ENCODE assay signal across 11 mouse cellular contexts in the genomic region with DNA sequence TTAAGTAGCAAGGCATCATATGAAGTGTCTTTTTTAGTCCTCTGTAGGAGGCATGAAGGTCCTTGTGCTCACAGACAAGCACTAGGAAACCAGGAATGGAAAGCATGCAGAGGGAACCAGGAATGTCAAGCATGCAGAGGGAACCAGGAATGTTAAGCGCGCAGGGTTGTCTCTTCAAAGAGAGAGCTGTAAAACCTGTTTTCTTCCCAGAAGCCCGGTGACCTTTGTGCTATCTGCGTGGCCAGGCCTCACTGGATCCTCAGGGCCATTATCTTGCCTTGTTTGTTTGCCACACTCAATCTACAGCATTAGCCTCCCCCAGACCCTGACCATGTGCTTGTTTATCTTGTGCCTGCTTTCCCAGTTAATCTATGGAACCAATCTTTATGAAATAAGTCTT. TPM values are rescaled to one million over a fixed set of nuclear protein-coding genes. Genes with fewer than 3 reads are reported as not detected.
DNase-seq lines count a peak whose midpoint lies in the region; ATAC-seq and TF ChIP-seq lines count a peak whose summit lies in the region.
"Had no signal": no experiment of that assay in that cellular context is flagged by ENCODE, and none has a peak within 500 bp of the region (broad histone marks: within the 10 kb centered on the region; RNA-seq: fewer than 3 reads in every experiment).

No protein-coding gene starts in this region.

- H3K9ac ChIP-seq in heart, embryonic 13.5 days, result no peak overlapping the region
- H3K9ac ChIP-seq in heart, adult 2 months (ENCODE audit: low read depth, low read length), result no peak overlapping the region
- no peak overlapping the region; the same call in 1 of the 2 replicates for H3K9ac ChIP-seq in ES-E14 (ENCODE audit: insufficient read depth, low read depth, low read length, poor library complexity, severe bottlenecking)
- no peak overlapping the region for H3K9ac ChIP-seq in intestine, embryonic 15.5 days
- H3K9ac ChIP-seq in liver, embryonic 16.5 days (ENCODE audit: low read depth, low read length), result no peak overlapping the region
- H3K9ac ChIP-seq in forebrain, embryonic 11.5 days (ENCODE audit: low read length), result no peak overlapping the region

- no peaks in the 10 kb centered on the region for H3K9me3 ChIP-seq in heart, embryonic 13.5 days
- no peaks in the 10 kb centered on the region for H3K9me3 ChIP-seq in ES-E14 (ENCODE audit: control insufficient read depth, insufficient read depth, low read depth, low read length)
- no peaks in the 10 kb centered on the region for H3K9me3 ChIP-seq in intestine, embryonic 15.5 days
- no peaks in the 10 kb centered on the region for H3K9me3 ChIP-seq in liver, embryonic 16.5 days (replicated peaks; ENCODE audit: control insufficient read depth, low read length)
- H3K9me3 ChIP-seq in forebrain, embryonic 11.5 days (ENCODE audit: control insufficient read depth, low read length), result no peaks in the 10 kb centered on the region
- H3K9me3 ChIP-seq: midbrain, embryonic 10.5 days had no signal

- no peak for TF ChIP-seq CTCF in heart, adult 2 months (IDR thresholded peaks at IDR 0.05)

- H3K36me3 ChIP-seq in heart, embryonic 13.5 days, result no peaks in the 10 kb centered on the region
- H3K36me3 ChIP-seq in heart, adult 2 months (ENCODE audit: control insufficient read depth, insufficient read depth, low read length), result no peaks in the 10 kb centered on the region
- no peaks in the 10 kb centered on the region for H3K36me3 ChIP-seq in ES-E14 (ENCODE audit: control insufficient read depth, insufficient read depth, low read length, poor library complexity, severe bottlenecking)
- no peaks in the 10 kb centered on the region for H3K36me3 ChIP-seq in intestine, embryonic 15.5 days
- no peaks in the 10 kb centered on the region for H3K36me3 ChIP-seq in liver, embryonic 16.5 days (ENCODE audit: control insufficient read depth, insufficient read depth)
- no peaks in the 10 kb centered on the region for H3K36me3 ChIP-seq in forebrain, embryonic 11.5 days (ENCODE audit: control insufficient read depth, insufficient read depth, low read length)
- H3K36me3 ChIP-seq: midbrain, embryonic 10.5 days had no signal

- TF ChIP-seq POLR2A in heart, adult 2 months (IDR thresholded peaks at IDR 0.05; ENCODE audit: insufficient read depth, low read depth, low read length), result no peak

- TF ChIP-seq EP300 in heart, adult 2 months (IDR thresholded peaks at IDR 0.05; ENCODE audit: insufficient read depth, low read depth, low read length), result no peak

- no peaks in the 10 kb centered on the region for H3K27me3 ChIP-seq in heart, embryonic 13.5 days (replicated peaks)
- H3K27me3 ChIP-seq in heart, adult 2 months (ENCODE audit: control insufficient read depth, insufficient read depth, low read length), result no peaks in the 10 kb centered on the region
- H3K27me3 ChIP-seq in intestine, embryonic 15.5 days (replicated peaks), result no peaks in the 10 kb centered on the region
- no peaks in the 10 kb centered on the region for H3K27me3 ChIP-seq in liver, embryonic 16.5 days (ENCODE audit: control insufficient read depth, insufficient read depth, low read depth, low read length)
- no peaks in the 10 kb centered on the region for H3K27me3 ChIP-seq in forebrain, embryonic 11.5 days (ENCODE audit: control insufficient read depth, insufficient read depth, low read length)

- peaks cover 10% of the 10 kb centered on the region for H3K4me1 ChIP-seq in heart, embryonic 13.5 days
- no peaks in the 10 kb centered on the region; the same call in 1 of the 2 replicates for H3K4me1 ChIP-seq in heart, adult 2 months (ENCODE audit: control insufficient read depth, insufficient read depth, low read length)
- H3K4me1 ChIP-seq in ES-E14 (ENCODE audit: control insufficient read depth in 2 of 2, insufficient read depth in 2 of 2, low read length in 2 of 2, poor library complexity in 1 of 2), result peaks cover 4 to 5% of the 10 kb centered on the region in 2 experiments; a peak in 1 of 4 replicates
- no peaks in the 10 kb centered on the region for H3K4me1 ChIP-seq in intestine, embryonic 15.5 days (replicated peaks)
- peaks cover 12% of the 10 kb centered on the region for H3K4me1 ChIP-seq in liver, embryonic 16.5 days (ENCODE audit: control insufficient read depth, low read depth, low read length)
- no peaks in the 10 kb centered on the region for H3K4me1 ChIP-seq in forebrain, embryonic 11.5 days (replicated peaks; ENCODE audit: control insufficient read depth, insufficient read depth, low read length)
- H3K4me1 ChIP-seq: midbrain, embryonic 10.5 days had no signal

- H3K79me2 ChIP-seq in heart, adult 2 months (replicated peaks; ENCODE audit: control insufficient read depth, insufficient read depth, low read length), result no peaks in the 10 kb centered on the region

- intact Hi-C loops in heart, adult 2 months (cut with DNase I), result no loop called here

- no peak for ATAC-seq in heart, embryonic 13.5 days (ENCODE audit: extremely low read depth, insufficient number of reproducible peaks, low FRiP score, low TSS enrichment)
- ATAC-seq in intestine, embryonic 15.5 days, result peak; percentile 79
- ATAC-seq in liver, embryonic 16.5 days (ENCODE audit: low read depth), result peak; percentile 64
- ATAC-seq in forebrain, embryonic 11.5 days (replicated peaks; ENCODE audit: low FRiP score), result no peak

- in situ Hi-C loops in ES-E14 (cut with MboI; ENCODE audit: low sequenced_read_pairs in 2 of 2, unreplicated experiment in 2 of 2), result no loop called here

- WGBS in heart, embryonic 13.5 days, result 12% methylated on average over 4 of the region's 4 CpGs
- WGBS in heart, adult 2 months, result 45% methylated on average over 4 of the region's 4 CpGs
- 34% methylated on average over 4 of the region's 4 CpGs for WGBS in intestine, embryonic 15.5 days
- 28% methylated on average over 4 of the region's 4 CpGs for WGBS in liver, embryonic 16.5 days (ENCODE audit: insufficient replicate concordance)
- WGBS in forebrain, embryonic 11.5 days, result 48% methylated on average over 4 of the region's 4 CpGs

- H3K4me3 ChIP-seq in heart, embryonic 13.5 days, result no peak overlapping the region
- no peak overlapping the region for H3K4me3 ChIP-seq in heart, adult 2 months
- no peak overlapping the region for H3K4me3 ChIP-seq in ES-E14 (ENCODE audit: insufficient read depth in 1 of 2, low read depth in 1 of 2, low read length in 2 of 2, poor library complexity in 1 of 2, severe bottlenecking in 1 of 2)
- H3K4me3 ChIP-seq in intestine, embryonic 15.5 days (replicated peaks), result no peak overlapping the region
- H3K4me3 ChIP-seq in liver, embryonic 16.5 days (ENCODE audit: low read depth, low read length), result no peak overlapping the region
- H3K4me3 ChIP-seq in forebrain, embryonic 11.5 days (ENCODE audit: low read depth, low read length), result no peak overlapping the region
- H3K4me3 ChIP-seq: midbrain, embryonic 10.5 days had no signal

- peak overlapping the region; percentile 61 for H3K27ac ChIP-seq in heart, embryonic 13.5 days (replicated peaks)
- no peak overlapping the region for H3K27ac ChIP-seq in heart, adult 2 months
- H3K27ac ChIP-seq in ES-E14 (ENCODE audit: insufficient read depth, low read depth, low read length, poor library complexity, severe bottlenecking), result peak overlapping the region; percentile 67; the same call in 1 of the 2 replicates
- no peak overlapping the region for H3K27ac ChIP-seq in intestine, embryonic 15.5 days
- H3K27ac ChIP-seq in liver, embryonic 16.5 days (ENCODE audit: low read length), result no peak overlapping the region
- no peak overlapping the region for H3K27ac ChIP-seq in forebrain, embryonic 11.5 days (ENCODE audit: low read depth, low read length)
- H3K27ac ChIP-seq: midbrain, embryonic 10.5 days had no signal

- no peak overlapping the region for H3K4me2 ChIP-seq in heart, embryonic 13.5 days
- no peak overlapping the region for H3K4me2 ChIP-seq in intestine, embryonic 15.5 days (replicated peaks)
- no peak overlapping the region for H3K4me2 ChIP-seq in liver, embryonic 16.5 days (ENCODE audit: low read depth, low read length)
- no peak overlapping the region for H3K4me2 ChIP-seq in forebrain, embryonic 11.5 days (ENCODE audit: low read depth, low read length, severe bottlenecking)

- DNase-seq in heart, adult 2 months, result no peak
- DNase-seq in ES-E14 (ENCODE audit: low read depth, low spot score) (peak; percentile 41), adipocyte (ENCODE audit: low spot score) (no peak)
- no peak for DNase-seq in forebrain, embryonic 11.5 days (ENCODE audit: low spot score)
- DNase-seq in cerebellum, adult 11-12 months, result no peak
- DNase-seq: adrenal gland, adult 8-10 months; cerebellum, postnatal 36 days had no signal

TF ChIP-seq in ES-E14, 5 proteins besides CTCF, POLR2A, EP300 and RAD21:
- 0 out of 2 replicates have a peak, but pooled peaks have one; percentile 70 for TF ChIP-seq CHD2 (IDR thresholded peaks at IDR 0.05; ENCODE audit: low read depth, low read length)
- TF ChIP-seq ZC3H11A (IDR thresholded peaks at IDR 0.05; ENCODE audit: borderline replicate concordance, low read depth, low read length), result no peak

RNA-seq across cellular contexts. Expression of a gene that starts 10.6 kb away (rescaled TPM):
- 51.4 and 56.1 TPM in 2 replicates for polyA plus RNA-seq in heart, embryonic 13.5 days (2015; fragmentation: Nextera tagmentation; extraction: Ambion mirVana)
- total RNA-seq in heart, adult 2 months (2021), result 10 to 100 TPM; 32.5 to 34.7 TPM
- 11.9 and 17.1 TPM in 2 replicates for polyA plus RNA-seq in heart, adult 2 months (2012; rRNA removed)
- total RNA-seq in ES-E14 (2012; rRNA removed), result 37.3 and 44.7 TPM in 2 replicates
- 95.2 and 104 TPM in 2 replicates for polyA plus RNA-seq in intestine, embryonic 15.5 days (2015; fragmentation: Nextera tagmentation; extraction: Ambion mirVana)
- polyA plus RNA-seq in liver, embryonic 16.5 days (2015; fragmentation: Nextera tagmentation; extraction: Ambion mirVana), result 31.5 and 39.6 TPM in 2 replicates
- polyA plus RNA-seq in forebrain, embryonic 11.5 days (2014; fragmentation: Nextera tagmentation; extraction: Ambion mirVana), result 72.9 and 79.7 TPM in 2 replicates

RNA-seq across cellular contexts. Expression of a gene that starts 13.8 kb away (rescaled TPM):
- 17.7 and 19.3 TPM in 2 replicates for polyA plus RNA-seq in heart, embryonic 13.5 days (2015; fragmentation: Nextera tagmentation; extraction: Ambion mirVana)
- 10 to 100 TPM; 11.0 to 12.8 TPM for total RNA-seq in heart, adult 2 months (2021)
- polyA plus RNA-seq in heart, adult 2 months (2012; rRNA removed), result 3.1 and 4.7 TPM in 2 replicates
- total RNA-seq in ES-E14 (2012; rRNA removed), result 67.4 and 114 TPM in 2 replicates
- 24.7 and 29.3 TPM in 2 replicates for polyA plus RNA-seq in intestine, embryonic 15.5 days (2015; fragmentation: Nextera tagmentation; extraction: Ambion mirVana)
- 8.2 and 8.6 TPM in 2 replicates for polyA plus RNA-seq in liver, embryonic 16.5 days (2015; fragmentation: Nextera tagmentation; extraction: Ambion mirVana)
- 47.9 and 51.7 TPM in 2 replicates for polyA plus RNA-seq in forebrain, embryonic 11.5 days (2014; fragmentation: Nextera tagmentation; extraction: Ambion mirVana)

RNA-seq across cellular contexts. Expression of a gene that starts 45.1 kb away (rescaled TPM):
- polyA plus RNA-seq in heart, embryonic 13.5 days (2015; fragmentation: Nextera tagmentation; extraction: Ambion mirVana), result 24.3 and 29.4 TPM in 2 replicates
- 10 to 100 TPM; 11.6 to 13.1 TPM for total RNA-seq in heart, adult 2 months (2021)
- 6.2 and 10.3 TPM in 2 replicates for polyA plus RNA-seq in heart, adult 2 months (2012; rRNA removed)
- 13.8 and 17.1 TPM in 2 replicates for total RNA-seq in ES-E14 (2012; rRNA removed)
- 57.8 and 60.9 TPM in 2 replicates for polyA plus RNA-seq in intestine, embryonic 15.5 days (2015; fragmentation: Nextera tagmentation; extraction: Ambion mirVana)
- 10.0 and 12.0 TPM in 2 replicates for polyA plus RNA-seq in liver, embryonic 16.5 days (2015; fragmentation: Nextera tagmentation; extraction: Ambion mirVana)
- polyA plus RNA-seq in forebrain, embryonic 11.5 days (2014; fragmentation: Nextera tagmentation; extraction: Ambion mirVana), result 20.3 and 21.3 TPM in 2 replicates

Comparison
In these comparisons a context has a peak if more than half of its experiments do, and no peak if none do; other contexts are left out.
1. H3K27ac ChIP-seq: peak in heart, embryonic 13.5 days (single experiment) and ES-E14 (single experiment); none in heart, adult 2 months (single experiment), intestine, embryonic 15.5 days (single experiment), liver, embryonic 16.5 days (single experiment) and forebrain, embryonic 11.5 days (single experiment).
2. ATAC-seq: peak in intestine, embryonic 15.5 days (single experiment) and liver, embryonic 16.5 days (single experiment); none in heart, embryonic 13.5 days (single experiment) and forebrain, embryonic 11.5 days (single experiment).